Mouse (Mus musculus) telencephalon, adult 2 months (tissue): ENCODE measurements around the gene Smyd3.

Experiments used
- DNase-seq: peaks from one replicate; pipeline ENCODE4 v3.0.0-alpha.2; 2011; ENCODE audit warnings: low read depth, low spot score

The Smyd3 gene

GRCm38 (mm10) chr1:178972055-178972454 is 545.8 kb downstream of the Smyd3 start:
- no peak for DNase-seq

DNA sequence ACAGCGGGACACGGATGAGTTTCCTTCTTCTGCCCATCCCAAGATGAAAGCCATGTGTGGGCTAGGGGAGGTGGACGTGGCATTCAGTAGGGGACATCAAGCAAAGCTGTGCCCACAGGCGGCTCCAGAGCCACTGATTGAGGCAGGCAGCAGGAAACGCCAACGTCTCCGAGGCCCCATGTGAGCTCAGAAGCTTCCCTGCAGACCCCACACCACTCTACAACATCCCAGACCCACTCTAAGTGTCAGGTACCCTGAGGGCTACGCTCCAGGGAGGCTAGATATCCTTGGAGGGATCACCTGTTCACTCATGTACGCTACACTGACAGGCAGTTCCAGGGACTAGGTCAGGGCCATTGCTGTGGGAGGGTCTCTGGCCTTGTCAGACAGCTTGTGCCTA is 556.2 kb downstream of the Smyd3 start:
- no peak for DNase-seq

DNA sequence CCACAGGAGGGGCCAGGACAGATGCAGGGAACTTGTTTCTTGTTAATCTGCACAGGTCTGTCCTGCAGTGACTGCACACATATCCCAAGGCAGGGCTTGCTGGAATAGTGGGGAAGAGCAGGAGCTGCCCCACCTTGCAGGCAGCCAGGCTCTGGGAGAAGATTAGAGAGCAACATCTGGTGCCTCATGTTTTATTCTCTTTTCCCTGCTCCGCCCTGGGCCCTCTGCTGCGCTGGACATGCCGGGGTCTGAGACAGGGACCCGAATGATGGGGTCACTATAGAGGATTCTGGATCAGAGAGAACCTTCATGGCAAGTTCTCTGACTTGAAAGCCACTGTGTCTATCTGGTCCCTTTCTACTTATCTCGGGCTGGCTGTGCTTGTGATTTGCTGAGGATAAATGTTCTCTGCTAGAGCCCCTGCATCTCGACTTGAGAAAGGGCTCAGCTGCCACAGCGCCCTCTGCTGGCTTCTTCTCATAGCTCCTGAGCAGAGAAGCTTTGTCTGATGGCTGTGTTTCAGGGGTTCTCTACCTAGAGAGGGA is 557.8 kb downstream of the Smyd3 start:
- DNase-seq: peak; percentile 47

- no peak for DNase-seq
Observed at GRCm38 (mm10) chr1:178958641-178959040, 559.2 kb downstream of the Smyd3 start.

DNA sequence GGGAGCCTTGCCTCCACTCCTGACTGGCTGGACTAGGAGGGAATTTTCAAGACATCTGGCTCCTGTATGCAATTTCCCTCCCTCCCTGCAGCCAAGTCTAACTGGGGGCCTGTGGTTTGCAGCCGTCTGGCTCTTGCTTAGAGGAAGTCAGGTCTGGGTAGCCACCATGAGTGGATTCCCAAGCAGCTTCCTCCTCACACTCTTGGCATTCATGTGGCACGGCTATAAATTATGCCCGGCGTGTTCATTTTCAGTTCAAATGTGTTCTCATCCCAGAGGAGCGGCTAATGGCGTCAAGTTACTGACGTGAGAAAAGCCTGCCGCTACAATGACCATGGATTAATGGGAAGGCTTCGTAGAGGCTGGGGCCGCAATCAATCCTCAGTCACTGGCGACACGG is 564.9 kb downstream of the Smyd3 start:
- DNase-seq: no peak

GRCm38 (mm10) chr1:178942251-178942963 is 575.4 kb downstream of the Smyd3 start:
- DNase-seq: no peak

GRCm38 (mm10) chr1:178940353-178940752 is 577.5 kb downstream of the Smyd3 start:
- no peak for DNase-seq

DNA sequence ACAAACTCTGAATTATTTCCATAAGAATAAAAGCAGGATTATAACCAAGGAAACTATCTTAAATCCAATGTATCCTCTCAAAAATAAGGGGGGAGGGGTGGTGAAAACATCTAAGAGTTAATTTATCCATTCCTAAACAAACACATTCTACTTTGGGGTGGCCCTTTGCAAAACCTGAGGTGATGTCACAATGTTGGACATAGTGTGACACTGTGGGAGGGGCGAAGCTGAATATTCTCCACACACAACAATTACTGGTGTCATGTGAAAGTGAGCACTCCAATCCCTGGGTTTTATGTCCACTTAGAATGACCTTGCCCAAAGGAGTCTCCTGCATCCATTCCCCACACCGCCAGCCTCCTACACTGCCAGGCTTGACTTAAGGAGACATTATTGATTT is 580.9 kb downstream of the Smyd3 start:
- DNase-seq: no peak

DNA sequence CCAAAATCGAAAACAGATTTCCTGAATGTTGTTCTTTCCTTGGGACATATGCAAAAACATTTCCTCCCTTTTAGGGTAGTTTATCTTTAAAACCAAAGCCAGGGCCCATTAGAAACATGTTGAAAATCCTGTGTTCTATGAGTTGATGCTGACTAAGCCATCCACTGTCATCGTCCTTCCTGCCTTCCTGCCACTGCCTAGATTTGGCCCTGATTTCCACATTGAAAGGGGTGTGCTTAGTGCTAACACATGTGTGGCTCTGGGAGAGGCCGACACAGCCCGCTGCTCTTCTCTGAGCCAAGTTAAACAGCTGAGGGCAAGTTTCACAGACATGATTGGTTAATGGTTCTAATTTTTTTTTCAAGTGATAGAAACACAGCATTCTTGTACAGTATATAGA is 581.4 kb downstream of the Smyd3 start:
- DNase-seq: no peak

DNA sequence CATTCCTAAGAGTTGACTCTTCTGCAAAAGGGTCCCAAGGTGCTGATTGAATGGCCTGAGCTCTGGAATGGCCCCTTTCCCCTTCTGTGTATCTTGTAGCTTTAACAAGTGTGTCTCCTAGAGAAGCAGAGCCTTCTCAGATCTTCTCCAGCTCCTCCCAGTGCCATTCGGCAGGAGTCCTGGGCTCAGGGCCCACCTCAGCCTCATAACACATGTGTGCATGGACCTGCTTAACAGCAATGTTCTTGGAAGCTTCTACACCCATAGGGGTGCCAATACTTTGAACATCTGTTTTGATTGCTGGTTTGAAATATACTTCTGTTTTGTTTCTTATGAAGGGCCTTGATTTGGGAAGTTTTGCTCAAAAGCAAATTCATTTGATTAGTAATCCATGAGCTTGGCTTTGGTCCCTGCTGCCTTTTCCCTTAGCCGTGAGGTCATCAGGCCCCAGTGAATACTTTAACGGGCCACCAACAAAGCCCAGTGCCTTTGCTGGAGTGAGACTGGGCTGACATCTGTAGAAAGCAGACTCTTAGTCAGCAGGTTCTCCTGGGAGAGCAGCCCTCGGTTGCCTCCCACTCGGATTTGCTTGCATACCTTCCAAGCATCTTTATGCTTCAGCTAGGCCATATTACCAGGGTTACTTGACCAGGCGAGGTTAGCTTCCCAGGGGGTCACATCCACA is 583.7 kb downstream of the Smyd3 start:
- no peak for DNase-seq

DNA sequence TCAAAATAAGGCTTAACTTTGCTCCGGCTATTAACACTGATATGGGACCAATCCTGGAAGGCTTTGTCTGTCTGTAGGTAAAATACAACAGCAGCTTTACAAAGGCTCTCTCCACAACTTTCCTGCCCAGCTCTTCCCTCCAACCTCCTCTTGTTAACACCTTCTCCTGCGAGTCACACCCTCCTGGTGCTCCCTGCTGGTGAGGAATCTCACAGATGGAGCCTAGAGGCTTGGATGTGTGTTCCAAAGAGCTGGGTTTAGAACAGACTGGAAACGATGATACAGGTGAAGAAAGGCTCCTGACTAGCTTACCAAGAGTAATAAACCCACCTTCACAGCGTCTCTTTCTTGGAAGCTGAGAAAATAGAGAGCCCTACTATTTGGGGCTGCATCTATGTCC is 588.3 kb downstream of the Smyd3 start:
- peak; percentile 23 for DNase-seq

DNA sequence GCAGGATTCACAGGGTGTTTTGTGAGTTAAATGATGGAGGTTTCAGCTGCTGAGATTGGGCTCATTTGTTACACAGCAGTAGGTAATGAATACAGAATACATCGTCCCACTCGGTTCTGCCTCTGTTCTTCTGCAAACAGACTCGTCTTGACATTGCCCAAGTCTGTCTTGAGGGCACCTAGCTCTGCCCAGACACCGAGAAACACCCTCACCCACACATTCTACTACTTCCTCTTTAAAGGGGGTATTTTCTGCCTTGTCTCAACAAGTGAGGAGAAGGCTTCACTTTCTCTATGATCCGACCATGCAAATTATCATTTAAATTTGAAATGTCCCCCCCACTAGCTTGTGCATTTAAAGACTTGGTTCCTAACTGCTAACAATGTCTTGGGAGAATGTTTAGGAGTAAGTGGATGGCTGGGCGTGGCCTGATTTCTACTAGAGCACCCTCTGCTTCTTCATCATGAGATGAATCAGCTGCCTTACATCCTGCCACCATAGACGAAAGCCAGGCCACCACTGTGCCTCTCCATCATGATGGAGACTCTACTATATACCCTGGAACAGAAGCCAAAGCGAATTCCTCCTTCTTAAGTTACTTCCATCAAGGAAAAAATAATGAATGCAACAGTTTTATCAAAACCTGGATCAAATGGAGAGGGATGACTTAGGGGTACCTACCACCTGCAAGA is 593.2 kb downstream of the Smyd3 start:
- DNase-seq: no peak

DNA sequence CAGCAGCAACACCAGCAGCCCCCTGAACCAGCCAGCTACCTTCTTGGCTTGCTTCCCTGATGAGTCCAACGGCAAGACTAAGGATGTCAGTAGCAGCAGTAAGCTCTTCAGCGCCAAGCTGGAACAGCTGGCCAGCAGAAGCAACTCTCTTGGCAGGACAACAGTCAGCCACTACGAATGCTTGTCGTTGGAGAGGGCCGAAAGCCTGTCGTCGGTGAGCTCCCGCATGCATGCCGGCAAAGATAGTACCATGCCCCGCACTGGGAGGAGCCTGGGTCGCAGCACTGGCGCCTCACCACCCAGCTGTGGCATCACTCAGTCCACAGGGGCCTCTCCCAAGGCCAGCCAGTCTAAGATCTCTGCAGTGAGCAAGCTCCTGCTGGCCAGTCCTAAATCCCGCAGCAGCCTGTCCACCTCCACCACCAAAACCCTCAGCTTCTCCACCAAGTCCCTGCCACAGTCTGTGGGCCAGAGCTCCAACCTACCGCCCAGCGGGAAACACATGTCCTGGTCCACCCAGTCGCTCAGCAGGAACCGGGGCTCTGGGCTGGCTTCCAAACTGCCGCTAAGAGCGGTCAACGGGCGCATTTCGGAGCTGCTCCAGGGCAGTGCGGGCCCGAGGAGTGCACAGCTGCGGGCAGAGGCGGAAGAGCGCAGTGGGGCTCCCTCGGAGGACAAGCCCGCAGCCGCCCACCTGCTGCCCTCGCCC is 600.5 kb downstream of the Smyd3 start:
- no peak for DNase-seq

GRCm38 (mm10) chr1:178915056-178915455 is 602.8 kb downstream of the Smyd3 start:
- no peak for DNase-seq

GRCm38 (mm10) chr1:178912936-178913716 is 604.7 kb downstream of the Smyd3 start:
- no peak for DNase-seq

- no peak for DNase-seq
Observed at GRCm38 (mm10) chr1:178910951-178911350, 606.9 kb downstream of the Smyd3 start.
